Mouse (Mus musculus) midbrain, embryonic 13.5 days (tissue): ENCODE measurements around the gene Hivep3. TPM values are rescaled to one million over a fixed set of nuclear protein-coding genes. Genes with fewer than 3 reads are reported as not detected.

Source experiments
- ATAC-seq: fragments of 200-750 bp; cut with Nextera tagmentation; 2 replicates; pipeline ENCODE4 v1.8.0; 2017; ENCODE audit warnings: mild to moderate bottlenecking, moderate TSS enrichment, moderate library complexity
- H3K27ac ChIP-seq: fragments of 300-500 bp; sonication (generic); 2 replicates; pipeline ENCODE4 v1.5.1; 2015; ENCODE audit warnings: inconsistent platforms, mild to moderate bottlenecking, moderate library complexity
- H3K27me3 ChIP-seq: fragments of 300-500 bp; sonication (generic); 2 replicates; pipeline ENCODE4 v1.6.1; 2015; ENCODE audit warnings: mild to moderate bottlenecking, inconsistent platforms
- H3K36me3 ChIP-seq: fragments of 300-500 bp; sonication (generic); 2 replicates; pipeline ENCODE4 v1.6.1; 2015; ENCODE audit warnings: mild to moderate bottlenecking, inconsistent platforms
- H3K4me1 ChIP-seq: fragments of 300-500 bp; sonication (generic); replicated peaks from 2 replicates; pipeline ENCODE4 v1.6.1; 2015; ENCODE audit warnings: inconsistent platforms
- H3K4me2 ChIP-seq: fragments of 300-500 bp; sonication (generic); replicated peaks from 2 replicates; pipeline ENCODE4 v1.6.1; 2015; ENCODE audit warnings: moderate library complexity, mild to moderate bottlenecking, inconsistent platforms
- H3K4me3 ChIP-seq: fragments of 300-500 bp; sonication (generic); replicated peaks from 2 replicates; pipeline ENCODE4 v1.5.1; 2015; ENCODE audit warnings: mild to moderate bottlenecking, inconsistent platforms
- H3K9ac ChIP-seq: fragments of 300-500 bp; sonication (generic); replicated peaks from 2 replicates; pipeline ENCODE4 v1.6.1; 2015; ENCODE audit warnings: mild to moderate bottlenecking, inconsistent platforms
- H3K9me3 ChIP-seq: fragments of 300-500 bp; sonication (generic); 2 replicates; pipeline ENCODE4 v1.6.1; 2016; ENCODE audit warnings: mild to moderate bottlenecking, inconsistent platforms
- WGBS: fragments of 180-500 bp; shearing (Covaris S2); methylation state at CpG from one replicate; pipeline ENCODE4 v1.1.7; 2015; 5-methylcytosine and 5-hydroxymethylcytosine counted together
- polyA plus RNA-seq: library from polyadenylated mRNA; unstranded; fragments of >200 nt; fragmentation: Nextera tagmentation; extraction: Ambion mirVana; gene quantifications from 2 replicates; pipeline ENCODE4 v1.2.1, GENCODE M21; 2015

Hivep3 gene
- polyA plus RNA-seq, 1 experiment from 2014 or later = 9.5 TPM

DNA sequence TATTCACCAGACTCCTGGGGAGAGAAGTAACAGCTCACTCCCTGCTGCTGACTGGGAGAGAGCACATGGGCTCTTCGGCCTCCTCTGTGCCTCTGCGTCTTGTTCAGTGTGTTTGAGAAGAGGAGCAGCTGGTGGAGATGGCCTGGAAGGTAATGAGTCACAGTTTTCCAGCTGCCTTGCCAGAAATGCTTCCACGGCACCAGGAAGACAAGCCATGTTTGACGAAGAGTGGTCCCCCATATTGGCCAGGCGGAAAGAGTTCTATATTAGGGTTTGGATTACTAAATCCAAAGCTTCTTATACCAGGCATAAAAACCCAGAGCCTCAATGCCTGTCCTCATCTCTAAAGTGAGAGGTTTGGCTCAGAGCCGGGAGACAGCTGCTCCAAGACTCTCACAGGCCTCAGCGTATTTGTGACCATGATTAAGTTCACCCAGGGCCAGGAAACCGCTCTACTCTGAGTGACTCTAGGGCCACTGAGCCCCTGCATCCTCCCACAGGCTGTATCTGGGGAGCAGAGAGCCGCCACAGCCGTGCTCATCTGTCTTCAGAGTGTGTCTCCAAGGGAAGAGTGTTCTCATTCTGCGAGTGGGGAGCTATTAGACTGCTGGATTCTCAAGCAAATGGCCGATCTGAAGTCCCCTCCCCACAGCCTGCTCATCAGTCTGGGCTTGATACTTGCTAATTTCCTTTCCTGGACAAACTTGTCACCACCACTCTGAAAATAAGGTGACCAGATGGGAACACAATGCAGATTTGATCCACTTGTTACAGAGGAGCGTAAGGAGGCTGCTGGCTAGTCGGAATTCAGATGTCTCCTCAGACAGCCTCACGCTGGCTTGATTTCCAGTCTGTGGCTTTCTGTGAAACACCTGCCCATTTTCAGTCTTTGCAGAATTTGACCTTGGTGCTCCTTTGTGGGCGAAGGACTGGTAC is 168.2 kb downstream of the Hivep3 start:
- H3K4me3 ChIP-seq = no peak overlapping the region
- peaks cover 34% of the 10 kb centered on the region for H3K4me1 ChIP-seq
- WGBS = 62% methylated on average over 16 of the region's 16 CpGs
- no peaks in the 10 kb centered on the region for H3K9me3 ChIP-seq
- H3K27me3 ChIP-seq = no peaks in the 10 kb centered on the region; the same call in 1 of the 2 replicates
- H3K4me2 ChIP-seq = no peak overlapping the region
- H3K9ac ChIP-seq = no peak overlapping the region
- peak overlapping the region; percentile 54 for H3K27ac ChIP-seq
- H3K36me3 ChIP-seq = no peaks in the 10 kb centered on the region
- peak; percentile 43 for ATAC-seq

DNA sequence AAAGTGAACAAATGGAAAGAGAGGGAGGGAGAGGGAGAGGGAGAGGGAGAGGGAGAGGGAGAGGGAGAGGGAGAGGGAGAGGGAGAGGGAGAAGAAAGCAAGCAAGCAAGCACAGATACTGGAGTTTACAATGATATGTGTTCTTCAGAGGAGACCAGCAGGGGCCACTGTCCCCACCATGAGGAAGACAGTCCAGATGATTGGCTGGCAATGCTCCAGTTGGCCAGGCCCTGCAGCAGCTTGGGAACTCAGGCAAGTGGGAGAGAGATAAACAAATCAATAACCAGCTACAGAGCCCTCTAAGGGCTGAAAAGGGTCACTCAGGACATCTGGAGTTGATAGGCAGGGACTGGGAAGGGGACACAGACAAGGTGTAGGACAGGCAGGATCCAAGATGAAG is 169.7 kb downstream of the Hivep3 start:
- ATAC-seq = peak; percentile 51; the same call in 1 of the 2 replicates
- no peak overlapping the region for H3K4me2 ChIP-seq

DNA sequence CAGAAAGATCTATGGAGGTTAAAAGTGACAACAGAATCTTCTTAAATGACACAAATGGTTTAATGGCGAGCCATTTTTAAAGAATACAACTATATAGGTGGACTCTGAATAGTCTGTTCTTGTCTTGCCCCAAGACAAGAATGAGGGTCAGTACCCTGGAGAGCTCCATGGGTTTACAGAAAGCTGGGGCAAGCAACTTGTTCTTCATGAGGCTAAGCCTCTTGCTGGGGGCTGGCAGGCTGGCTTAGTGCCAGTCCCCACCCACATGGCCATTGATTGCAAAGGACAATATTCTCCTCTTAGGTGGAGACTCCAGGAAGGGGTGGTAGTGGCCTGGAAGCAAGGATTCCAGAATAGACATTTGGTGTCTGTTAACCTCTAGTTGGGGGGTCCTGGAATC is 170.2 kb downstream of the Hivep3 start:
- Histone ChIP-seq H3K27me3 (no peaks in the 10 kb centered on the region), H3K4me2 (no peak overlapping the region), H3K4me1 (peaks cover 32% of the 10 kb centered on the region), H3K9ac (no peak overlapping the region), H3K27ac (no peak overlapping the region), H3K9me3 (no peaks in the 10 kb centered on the region), H3K36me3 (no peaks in the 10 kb centered on the region), H3K4me3 (no peak overlapping the region)
- no peak for ATAC-seq
- WGBS = 55% methylated on average over 1 of the region's 1 CpGs

More for the DNA sequence above, 169.7 kb downstream of the Hivep3 start:
- Histone ChIP-seq H3K9ac (no peak overlapping the region), H3K4me1 (peaks cover 32% of the 10 kb centered on the region), H3K9me3 (no peaks in the 10 kb centered on the region), H3K27ac (no peak overlapping the region), H3K27me3 (no peaks in the 10 kb centered on the region), H3K36me3 (no peaks in the 10 kb centered on the region), H3K4me3 (no peak overlapping the region)

DNA sequence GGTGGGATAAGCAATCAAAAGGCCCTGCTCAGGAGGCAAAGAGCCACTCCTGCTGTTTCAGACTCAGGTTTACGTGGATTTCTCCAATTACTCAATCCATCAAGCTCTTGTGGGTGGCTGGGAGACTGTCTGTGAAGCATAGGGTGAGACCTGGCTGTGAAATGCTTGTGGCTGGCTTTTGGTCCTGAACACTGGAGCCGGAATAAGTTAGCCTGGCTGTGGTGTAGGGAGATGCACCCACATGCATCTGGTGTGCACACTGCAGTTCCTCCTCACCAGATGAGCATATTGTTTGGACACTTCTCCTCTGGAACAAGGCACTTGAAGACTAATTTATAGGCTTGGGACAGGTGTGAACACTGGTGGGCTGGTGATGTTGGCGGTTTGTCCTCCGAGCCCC is 170.7 kb downstream of the Hivep3 start:
- ATAC-seq = no peak
- H3K4me2 ChIP-seq = no peak overlapping the region
- H3K27ac ChIP-seq = no peak overlapping the region
- H3K4me3 ChIP-seq = no peak overlapping the region
- no peak overlapping the region for H3K9ac ChIP-seq
- no peaks in the 10 kb centered on the region for H3K9me3 ChIP-seq
- no peaks in the 10 kb centered on the region for H3K27me3 ChIP-seq
- H3K4me1 ChIP-seq = peaks cover 32% of the 10 kb centered on the region
- 94% methylated on average over 4 of the region's 4 CpGs for WGBS
- H3K36me3 ChIP-seq = no peaks in the 10 kb centered on the region

DNA sequence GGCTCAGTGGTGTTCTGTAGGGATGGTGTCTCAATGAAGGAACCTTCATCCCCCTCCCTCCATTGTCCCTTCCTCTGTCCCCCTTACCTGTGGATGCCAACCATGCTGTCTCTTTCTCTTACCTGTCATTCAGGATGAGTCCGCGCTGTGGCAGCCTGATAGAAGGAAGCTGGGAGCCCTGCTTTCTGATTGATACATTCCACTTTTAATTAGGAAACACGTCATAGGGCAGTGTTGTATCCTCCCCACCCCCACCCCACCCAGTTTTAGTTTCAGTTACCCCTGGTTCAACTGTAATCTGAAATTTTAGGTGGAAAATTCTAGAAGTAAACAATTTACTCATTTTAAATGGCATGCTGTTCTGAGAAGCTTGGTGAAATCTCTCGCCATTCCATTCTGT is 173.5 kb downstream of the Hivep3 start:
- no peak overlapping the region for H3K4me3 ChIP-seq
- ATAC-seq = no peak
- WGBS = 89% methylated on average over 4 of the region's 4 CpGs
- no peaks in the 10 kb centered on the region for H3K36me3 ChIP-seq
- H3K9ac ChIP-seq = no peak overlapping the region
- H3K27ac ChIP-seq = no peak overlapping the region
- H3K27me3 ChIP-seq = no peaks in the 10 kb centered on the region
- H3K4me1 ChIP-seq = peaks cover 24% of the 10 kb centered on the region
- no peak overlapping the region for H3K4me2 ChIP-seq
- no peaks in the 10 kb centered on the region for H3K9me3 ChIP-seq

DNA sequence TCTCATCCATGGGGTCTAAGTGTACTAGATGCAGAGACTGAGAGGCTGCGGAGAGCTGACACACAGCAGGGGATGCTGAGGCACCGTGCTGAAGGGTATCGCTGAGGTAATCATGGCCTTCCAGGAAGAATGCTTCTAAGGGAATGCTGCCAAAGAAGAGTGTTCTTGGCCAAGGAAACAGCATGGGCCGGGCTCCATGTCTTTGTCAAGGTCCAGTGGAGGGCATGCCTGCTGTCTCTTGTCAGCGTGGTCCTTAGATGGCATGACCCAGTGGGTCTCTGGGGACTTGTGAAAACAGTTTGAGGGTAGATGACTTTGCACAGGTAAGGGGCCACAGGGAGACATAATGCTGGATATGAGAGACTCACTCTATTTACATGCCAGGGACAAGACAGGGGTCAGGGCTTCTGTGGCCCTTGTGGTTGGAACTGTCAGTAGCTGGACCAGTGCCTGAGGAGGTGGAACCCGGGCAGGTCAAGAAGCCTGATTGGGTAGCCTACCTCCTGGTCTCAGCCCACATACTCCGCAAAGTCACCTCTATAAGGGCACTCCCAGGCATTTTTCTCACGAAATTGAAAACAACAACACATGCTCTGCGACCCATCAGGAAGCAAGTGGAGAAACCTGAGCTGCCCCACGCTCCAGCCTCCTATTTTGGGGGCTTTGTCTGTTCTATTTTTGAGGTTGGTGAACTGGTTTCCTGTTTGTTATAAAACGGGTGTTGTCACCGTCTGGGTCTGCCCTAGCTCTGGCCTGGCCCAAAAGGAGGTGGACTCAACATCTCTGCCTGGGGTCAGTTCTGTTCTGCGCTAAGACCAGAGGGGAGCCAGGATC is 177.7 kb downstream of the Hivep3 start:
- ATAC-seq = no peak
- H3K27ac ChIP-seq = no peak overlapping the region
- H3K4me1 ChIP-seq = peaks cover 6% of the 10 kb centered on the region; the same call in 1 of the 2 replicates
- H3K9ac ChIP-seq = no peak overlapping the region
- H3K36me3 ChIP-seq = no peaks in the 10 kb centered on the region
- H3K4me3 ChIP-seq = no peak overlapping the region
- no peaks in the 10 kb centered on the region for H3K9me3 ChIP-seq
- no peaks in the 10 kb centered on the region for H3K27me3 ChIP-seq
- WGBS = 83% methylated on average over 13 of the region's 13 CpGs
- no peak overlapping the region for H3K4me2 ChIP-seq

DNA sequence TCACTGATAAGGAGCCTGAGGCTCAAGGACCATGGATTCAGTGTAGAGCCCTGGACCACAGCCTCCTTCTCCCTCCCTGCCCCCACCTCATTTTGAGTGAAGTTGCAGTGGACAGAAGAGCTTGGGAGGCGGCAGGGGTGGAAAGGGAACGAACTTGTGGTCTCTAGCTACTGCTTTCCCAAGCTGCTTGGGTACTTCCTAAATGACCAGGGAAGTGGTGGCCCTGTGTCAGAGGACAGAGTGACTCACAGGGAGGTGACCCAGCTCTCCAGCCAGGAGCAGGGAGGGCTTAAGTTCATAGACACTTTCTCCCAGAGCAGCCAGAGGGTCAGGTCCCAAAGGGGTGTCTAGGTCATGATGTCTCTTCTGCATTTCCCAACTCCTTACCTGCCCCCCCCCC is 178.6 kb downstream of the Hivep3 start:
- Histone ChIP-seq H3K36me3 (no peaks in the 10 kb centered on the region), H3K9me3 (no peaks in the 10 kb centered on the region), H3K27ac (no peak overlapping the region), H3K27me3 (no peaks in the 10 kb centered on the region), H3K4me3 (no peak overlapping the region), H3K9ac (no peak overlapping the region), H3K4me1 (peaks cover 6% of the 10 kb centered on the region; the same call in 1 of the 2 replicates), H3K4me2 (no peak overlapping the region)
- WGBS = 77% methylated on average over 2 of the region's 2 CpGs
- ATAC-seq = no peak

DNA sequence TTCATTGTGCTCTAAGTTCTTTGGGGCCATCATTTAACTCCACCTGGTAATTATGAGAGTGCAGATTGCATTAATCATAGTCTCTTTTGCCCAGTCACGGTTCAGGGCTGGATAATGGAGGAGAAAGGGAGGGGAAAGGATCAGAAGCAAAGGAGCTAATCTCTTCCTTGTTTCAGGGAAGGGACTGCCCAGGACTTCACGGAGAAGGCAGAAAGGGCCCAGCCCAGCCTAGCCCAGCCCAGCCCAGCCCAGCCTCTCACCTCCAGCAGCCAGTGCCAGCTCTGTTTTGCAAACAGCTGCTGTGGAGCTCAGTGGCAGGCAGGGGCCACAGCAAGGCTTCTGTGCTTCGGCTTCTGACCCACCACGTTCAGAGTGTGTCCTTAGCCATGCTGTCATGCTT is 180.6 kb downstream of the Hivep3 start:
- H3K4me3 ChIP-seq = no peak overlapping the region
- H3K9ac ChIP-seq = no peak overlapping the region
- 8% methylated on average over 4 of the region's 4 CpGs for WGBS
- H3K27me3 ChIP-seq = no peaks in the 10 kb centered on the region
- no peak overlapping the region for H3K4me2 ChIP-seq
- no peaks in the 10 kb centered on the region for H3K36me3 ChIP-seq
- peak; percentile 40; the same call in 1 of the 2 replicates for ATAC-seq
- H3K4me1 ChIP-seq = peaks cover 6% of the 10 kb centered on the region; the same call in 1 of the 2 replicates
- H3K9me3 ChIP-seq = no peaks in the 10 kb centered on the region
- H3K27ac ChIP-seq = no peak overlapping the region

DNA sequence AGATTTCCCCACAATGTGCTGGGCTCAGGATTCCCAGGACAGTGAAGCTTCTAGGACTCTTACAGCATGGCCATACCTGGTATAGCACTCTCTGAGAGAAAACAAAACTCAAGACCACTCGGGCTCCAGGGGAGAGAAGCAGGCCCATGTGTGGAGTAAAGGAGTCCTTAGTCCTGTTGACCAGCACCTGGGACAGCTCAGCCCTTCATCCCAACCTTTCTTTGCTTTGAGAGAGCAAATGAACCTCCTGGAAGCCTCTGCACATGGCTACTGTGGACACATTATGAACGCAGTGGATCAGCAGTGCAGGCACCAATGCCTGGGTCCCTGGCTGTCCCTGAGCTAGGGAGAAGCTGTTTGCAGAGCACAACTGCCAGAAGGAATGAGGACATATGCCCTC is 181.5 kb downstream of the Hivep3 start:
- Histone ChIP-seq H3K4me1 (peaks cover 6% of the 10 kb centered on the region; the same call in 1 of the 2 replicates), H3K27ac (no peak overlapping the region), H3K9ac (no peak overlapping the region), H3K9me3 (no peaks in the 10 kb centered on the region), H3K4me2 (no peak overlapping the region), H3K27me3 (no peaks in the 10 kb centered on the region), H3K36me3 (no peaks in the 10 kb centered on the region), H3K4me3 (no peak overlapping the region)
- no peak for ATAC-seq
- WGBS = 89% methylated on average over 2 of the region's 2 CpGs

DNA sequence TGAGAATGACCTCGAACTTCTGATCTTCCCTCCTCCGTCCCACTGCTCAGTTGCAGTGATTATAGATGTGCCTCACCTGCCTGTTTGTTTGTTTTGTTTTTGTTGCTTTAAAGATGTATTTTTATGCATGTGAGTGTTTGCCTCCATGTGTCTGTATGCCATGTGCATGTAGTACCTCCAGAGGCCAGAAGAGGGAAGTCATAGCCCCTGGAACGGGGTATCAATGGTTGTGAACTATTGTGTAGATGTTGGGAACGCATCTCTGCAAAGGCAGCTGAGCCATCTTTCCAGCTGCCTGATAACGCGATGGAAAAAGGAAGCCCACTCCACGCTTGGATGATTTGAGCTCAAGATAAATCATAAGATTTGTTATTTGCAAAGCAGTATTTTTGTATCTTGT is 183.9 kb downstream of the Hivep3 start:
- 79% methylated on average over 7 of the region's 7 CpGs for WGBS

DNA sequence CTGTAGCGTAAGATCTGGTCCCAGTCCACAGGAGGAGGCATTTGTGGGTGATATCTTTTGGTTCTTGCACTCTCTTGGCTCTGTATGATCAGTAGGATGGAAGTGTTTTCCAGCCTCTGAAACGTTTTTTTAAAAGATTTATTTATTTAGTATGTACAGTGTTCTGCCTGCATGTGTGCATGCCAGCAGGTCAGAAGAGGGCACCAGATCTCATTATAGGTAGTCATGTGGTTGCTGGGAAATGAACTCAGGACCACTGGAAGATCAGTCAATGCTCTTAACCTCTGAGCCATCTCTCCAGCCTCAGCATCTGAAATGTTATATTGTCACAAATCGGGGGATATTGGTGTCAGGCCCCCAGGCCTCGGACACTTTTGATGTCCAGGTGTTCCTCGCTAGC is 185.8 kb downstream of the Hivep3 start:
- 82% methylated on average over 5 of the region's 5 CpGs for WGBS
- Histone ChIP-seq H3K36me3 (no peaks in the 10 kb centered on the region), H3K27me3 (no peaks in the 10 kb centered on the region), H3K9me3 (0 out of 2 replicates have a peak, but pooled peaks cover under 1% of the 10 kb centered on the region), H3K4me2 (no peak overlapping the region), H3K4me1 (peaks cover 7% of the 10 kb centered on the region; the same call in 1 of the 2 replicates), H3K9ac (no peak overlapping the region), H3K27ac (no peak overlapping the region), H3K4me3 (no peak overlapping the region)
- no peak for ATAC-seq

More for the DNA sequence above, 183.9 kb downstream of the Hivep3 start:
- H3K27ac ChIP-seq = no peak overlapping the region
- H3K9me3 ChIP-seq = no peaks in the 10 kb centered on the region
- H3K4me2 ChIP-seq = no peak overlapping the region
- H3K9ac ChIP-seq = no peak overlapping the region
- H3K27me3 ChIP-seq = no peaks in the 10 kb centered on the region
- no peak overlapping the region for H3K4me3 ChIP-seq
- no peak for ATAC-seq
- peaks cover 11% of the 10 kb centered on the region; the same call in 1 of the 2 replicates for H3K4me1 ChIP-seq
- no peaks in the 10 kb centered on the region for H3K36me3 ChIP-seq
